24 mouse cellular contexts compared by ENCODE assay signal in genomic region chr13:55810947-55811346, GRCm38 (mm10). TPM values are rescaled to one million over a fixed set of nuclear protein-coding genes. Genes with fewer than 3 reads are reported as not detected.
A peak's percentile ranks its signal among the peaks of the same experiment; 100 is the strongest.
DNase-seq lines count a peak whose midpoint lies in the region; ATAC-seq and TF ChIP-seq lines count a peak whose summit lies in the region.
"Had no signal": no experiment of that assay in that cellular context is flagged by ENCODE, and none has a peak within 500 bp of the region (broad histone marks: within the 10 kb centered on the region; RNA-seq: fewer than 3 reads in every experiment).

No protein-coding gene starts in this region.

- H3K9me3 ChIP-seq in liver, postnatal 0 days (ENCODE audit: low read length) = no peaks in the 10 kb centered on the region
- H3K9me3 ChIP-seq in liver, embryonic 11.5 days (ENCODE audit: control insufficient read depth, low read length) = no peaks in the 10 kb centered on the region
- H3K9me3 ChIP-seq: embryonic facial prominence, embryonic 10.5 days; forebrain, embryonic 13.5 days; heart, embryonic 15.5 days; limb, embryonic 12.5 days; midbrain, embryonic 10.5 days had no signal

- no peak overlapping the region for H3K9ac ChIP-seq in liver, postnatal 0 days (replicated peaks)
- H3K9ac ChIP-seq in liver, embryonic 11.5 days (ENCODE audit: low read depth, low read length) = no peak overlapping the region
- H3K9ac ChIP-seq: forebrain, embryonic 13.5 days; heart, embryonic 15.5 days; limb, embryonic 12.5 days had no signal

- no peak for TF ChIP-seq EP300 in liver, postnatal 0 days (IDR thresholded peaks at IDR 0.05; ENCODE audit: low read depth)

- no peak overlapping the region for H3K27ac ChIP-seq in liver, postnatal 0 days (ENCODE audit: low read depth)
- H3K27ac ChIP-seq in liver, embryonic 11.5 days (ENCODE audit: low read depth, low read length) = no peak overlapping the region
- H3K27ac ChIP-seq: embryonic facial prominence, embryonic 10.5 days; forebrain, embryonic 13.5 days; heart, embryonic 15.5 days; limb, embryonic 12.5 days; macrophage; midbrain, embryonic 10.5 days had no signal

- H3K36me3 ChIP-seq in liver, postnatal 0 days (replicated peaks; ENCODE audit: insufficient read depth, low read length) = no peaks in the 10 kb centered on the region
- no peaks in the 10 kb centered on the region for H3K36me3 ChIP-seq in liver, embryonic 11.5 days (ENCODE audit: control insufficient read depth, insufficient read depth, low read length)
- H3K36me3 ChIP-seq: embryonic facial prominence, embryonic 10.5 days; heart, embryonic 15.5 days; limb, embryonic 12.5 days; midbrain, embryonic 10.5 days had no signal

- H3K27me3 ChIP-seq in liver, postnatal 0 days (ENCODE audit: insufficient read depth, low read length) = 0 out of 2 replicates have a peak, but pooled peaks cover 2% of the 10 kb centered on the region
- H3K27me3 ChIP-seq in liver, embryonic 11.5 days (replicated peaks; ENCODE audit: control insufficient read depth, insufficient read depth, low read length) = no peaks in the 10 kb centered on the region
- H3K27me3 ChIP-seq: forebrain, embryonic 13.5 days had no signal

- peak; percentile 22 to 52 for DNase-seq in cerebellum, postnatal 10 days
- DNase-seq in cerebellum, adult 9-10 months = no peak
- DNase-seq in liver, postnatal 0 days = peak; percentile 25
- DNase-seq in liver, embryonic 11.5 days (ENCODE audit: low spot score) = no peak
- DNase-seq in A20 (ENCODE audit: low read depth, low spot score) = peak; percentile 30
- DNase-seq in lung, postnatal 25 days (ENCODE audit: low spot score) = peak; percentile 26
- DNase-seq in embryo, embryonic 10 days (ENCODE audit: low spot score) = no peak
- DNase-seq: B cell, adult 2 months; cerebellum, adult 11-12 months; cerebellum, postnatal 36 days; gastrocnemius, postnatal 36 days; heart, postnatal 4 days; kidney, postnatal 36 days; layer of hippocampus, adult 9-11 months; thymus, postnatal 4 days had no signal

- peak; percentile 75 for ATAC-seq in liver, postnatal 0 days
- ATAC-seq in liver, embryonic 11.5 days (replicated peaks; ENCODE audit: low FRiP score) = no peak
- ATAC-seq: forebrain, embryonic 13.5 days; hindbrain, embryonic 16.5 days; intestine, embryonic 16.5 days had no signal

- no peak overlapping the region for H3K4me2 ChIP-seq in liver, postnatal 0 days (ENCODE audit: low read depth, low read length)
- H3K4me2 ChIP-seq in liver, embryonic 11.5 days = no peak overlapping the region
- H3K4me2 ChIP-seq: forebrain, embryonic 13.5 days; heart, embryonic 15.5 days; limb, embryonic 12.5 days had no signal

- WGBS in liver, postnatal 0 days (ENCODE audit: insufficient replicate concordance) = 56% methylated on average over 5 of the region's 5 CpGs
- WGBS in liver, embryonic 11.5 days = 55% methylated on average over 5 of the region's 5 CpGs

- no peak overlapping the region for H3K4me3 ChIP-seq in liver, postnatal 0 days (ENCODE audit: low read depth, low read length)
- H3K4me3 ChIP-seq in liver, embryonic 11.5 days (ENCODE audit: low read depth, low read length) = no peak overlapping the region
- H3K4me3 ChIP-seq: embryonic facial prominence, embryonic 10.5 days; forebrain, embryonic 13.5 days; heart, embryonic 15.5 days; limb, embryonic 12.5 days; midbrain, embryonic 10.5 days had no signal

- no peaks in the 10 kb centered on the region for H3K4me1 ChIP-seq in liver, postnatal 0 days (ENCODE audit: insufficient read depth)
- H3K4me1 ChIP-seq in liver, embryonic 11.5 days (replicated peaks; ENCODE audit: control insufficient read depth, insufficient read depth, low read length) = no peaks in the 10 kb centered on the region
- H3K4me1 ChIP-seq: forebrain, embryonic 13.5 days; heart, embryonic 15.5 days; midbrain, embryonic 10.5 days had no signal

- no peak for TF ChIP-seq CTCF in liver, postnatal 0 days (IDR thresholded peaks at IDR 0.05; ENCODE audit: low read depth)

RNA-seq across cellular contexts. Expression of gene Pitx1, which starts 25.0 kb away (rescaled TPM):
- polyA plus RNA-seq in liver, postnatal 0 days (2015; fragmentation: Nextera tagmentation; extraction: Ambion mirVana) = not detected in 2 replicates
- polyA plus RNA-seq in liver, embryonic 11.5 days (2014; fragmentation: Nextera tagmentation; extraction: Ambion mirVana) = 6.3 and 6.8 TPM in 2 replicates
- polyA plus RNA-seq: forebrain, embryonic 13.5 days; hindbrain, embryonic 16.5 days; macrophage had no signal

RNA-seq across cellular contexts. Expression of gene Catsper3, which starts 26.6 kb away (rescaled TPM):
- 0.13 TPM in 2 replicates for polyA plus RNA-seq in liver, postnatal 0 days (2015; fragmentation: Nextera tagmentation; extraction: Ambion mirVana)
- polyA plus RNA-seq in liver, embryonic 11.5 days (2014; fragmentation: Nextera tagmentation; extraction: Ambion mirVana) = not detected in 2 replicates
- polyA plus RNA-seq: embryonic facial prominence, embryonic 10.5 days; heart, embryonic 15.5 days; intestine, embryonic 16.5 days; macrophage; midbrain, embryonic 10.5 days; small intestine, adult 2 months had no signal

Comparison
In these comparisons a context has a peak if more than half of its experiments do, and no peak if none do; other contexts are left out.
1. DNase-seq: peak in cerebellum, postnatal 10 days (2 of 2), liver, postnatal 0 days (single experiment), A20 (single experiment) and lung, postnatal 25 days (single experiment); none in cerebellum, adult 9-10 months (single experiment), liver, embryonic 11.5 days (single experiment) and embryo, embryonic 10 days (single experiment).